Mouse (Mus musculus): ENCODE data around the gene Sugct. TPM values are rescaled to one million over a fixed set of nuclear protein-coding genes. Genes with fewer than 3 reads are reported as not detected.
A peak's percentile ranks its signal among the peaks of the same experiment; 100 is the strongest.

The Sugct gene
- total and polyA plus RNA-seq, 3 experiments = 1.0 to 3.0 TPM; not detected in 1

DNA sequence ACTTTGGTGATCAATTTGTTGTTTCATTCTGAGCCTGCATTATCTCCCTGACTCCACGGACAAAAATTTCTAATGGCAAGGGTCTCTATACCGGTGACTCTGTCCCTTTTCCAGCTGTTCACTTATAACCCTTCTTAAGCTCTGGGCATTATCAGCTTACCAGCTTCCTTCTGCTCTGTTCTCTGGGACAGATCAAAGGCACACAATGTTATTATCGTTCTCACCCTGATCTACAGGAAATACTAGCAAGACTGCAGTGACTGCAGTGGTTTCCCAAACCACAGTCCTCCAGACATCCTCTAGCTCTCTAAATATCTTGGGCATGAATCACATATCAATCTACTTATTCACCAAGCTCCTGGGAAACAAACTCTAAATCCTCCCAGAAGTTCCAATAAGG is 90.7 kb downstream of the Sugct start:
- H3K9ac ChIP-seq (ENCODE audit: control insufficient read depth, low read depth, low read length, poor library complexity, severe bottlenecking) = no peak overlapping the region
- no peak overlapping the region for H3K4me3 ChIP-seq (ENCODE audit: control insufficient read depth in 1 of 2, insufficient read depth in 1 of 2, low read depth in 2 of 2, low read length in 2 of 2)
- H3K36me3 ChIP-seq (ENCODE audit: control insufficient read depth in 1 of 2, insufficient read depth in 2 of 2, low read length in 2 of 2) = no peaks in the 10 kb centered on the region
- no peak for TF ChIP-seq ELF1 (IDR thresholded peaks at IDR 0.05; ENCODE audit: low read depth, low read length)
- TF ChIP-seq BHLHE40 (IDR thresholded peaks at IDR 0.05; ENCODE audit: borderline replicate concordance, low read depth, low read length) = no peak
- no peak for TF ChIP-seq ZKSCAN1 (IDR thresholded peaks at IDR 0.05; ENCODE audit: low read depth, low read length)
- no peak for TF ChIP-seq EP300 (IDR thresholded peaks at IDR 0.05; ENCODE audit: low read depth in 1 of 2, low read length in 2 of 2)
- TF ChIP-seq GABPA (IDR thresholded peaks at IDR 0.05; ENCODE audit: low read depth, low read length) = no peak
- no peak for TF ChIP-seq TCF12 (IDR thresholded peaks at IDR 0.05; ENCODE audit: low read depth, low read length)
- no peaks in the 10 kb centered on the region for H3K27me3 ChIP-seq (ENCODE audit: control insufficient read depth in 1 of 2, insufficient read depth in 2 of 2, low read length in 2 of 2)
- no peak overlapping the region for H3K27ac ChIP-seq (ENCODE audit: control insufficient read depth, low read depth, low read length)
- no peaks in the 10 kb centered on the region for H3K79me2 ChIP-seq (ENCODE audit: control insufficient read depth, insufficient read depth, low read length, poor library complexity)
- H3K9me3 ChIP-seq (replicated peaks; ENCODE audit: insufficient read depth, low read length) = no peaks in the 10 kb centered on the region
- DNase-seq (ENCODE audit: low read depth, low spot score) = peak; percentile 8
- no peaks in the 10 kb centered on the region for H3K4me1 ChIP-seq (ENCODE audit: control insufficient read depth in 1 of 2, insufficient read depth in 2 of 2, low read length in 2 of 2)

DNA sequence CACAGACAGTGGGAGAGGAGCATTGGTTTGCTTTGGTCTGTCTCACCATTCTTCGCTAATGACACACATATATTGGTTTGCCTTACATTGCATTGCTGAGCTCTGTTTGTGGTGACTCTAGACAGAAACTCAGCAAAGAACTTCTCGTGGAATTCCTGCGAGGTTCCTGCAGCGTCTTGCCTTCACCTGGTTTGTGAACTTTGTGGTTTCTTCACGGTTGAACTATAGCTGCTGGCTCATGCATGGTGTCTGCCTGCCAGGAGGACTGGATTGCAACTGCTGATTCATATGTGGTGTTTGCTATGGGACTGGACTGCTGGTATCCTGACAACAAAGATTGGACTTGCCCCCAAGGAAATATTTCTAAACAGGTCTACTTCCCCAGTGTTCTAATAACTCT is 91.6 kb downstream of the Sugct start:
- TF ChIP-seq ZMIZ1 (IDR thresholded peaks at IDR 0.05; ENCODE audit: low read depth, low read length) (no peak), ELF1 (IDR thresholded peaks at IDR 0.05; ENCODE audit: low read depth, low read length) (no peak), MAX (IDR thresholded peaks at IDR 0.05; ENCODE audit: low read length) (no peak), ETS1 (IDR thresholded peaks at IDR 0.05; ENCODE audit: low read depth, low read length) (no peak), ZC3H11A (IDR thresholded peaks at IDR 0.05; ENCODE audit: low read depth, low read length) (no peak), ZKSCAN1 (IDR thresholded peaks at IDR 0.05; ENCODE audit: low read depth, low read length) (no peak), USF2 (IDR thresholded peaks at IDR 0.05; ENCODE audit: borderline replicate concordance in 1 of 2, insufficient read depth in 1 of 2, low read depth in 1 of 2, low read length in 2 of 2) (no peak), RCOR1 (IDR thresholded peaks at IDR 0.05; ENCODE audit: low read depth, low read length) (no peak), HCFC1 (IDR thresholded peaks at IDR 0.05; ENCODE audit: low read depth, low read length) (no peak), CTCF (IDR thresholded peaks at IDR 0.05 in 2 of 3, conservative IDR thresholded peaks at IDR 0.05 in 1 of 3; ENCODE audit: control insufficient read depth in 1 of 3, insufficient read depth in 1 of 3, low read depth in 2 of 3, low read length in 3 of 3, poor library complexity in 1 of 3, severe bottlenecking in 1 of 3) (no peak), SMC3 (IDR thresholded peaks at IDR 0.05; ENCODE audit: low read depth, low read length) (no peak), E2F4 (IDR thresholded peaks at IDR 0.05; ENCODE audit: borderline replicate concordance, low read depth, low read length) (no peak), UBTF (IDR thresholded peaks at IDR 0.05; ENCODE audit: borderline replicate concordance, insufficient read depth, low read depth, low read length) (no peak), MEF2A (IDR thresholded peaks at IDR 0.05; ENCODE audit: extremely low read depth, insufficient replicate concordance, low read depth, low read length, poor library complexity, severe bottlenecking) (no peak), MAFK (IDR thresholded peaks at IDR 0.05; ENCODE audit: borderline replicate concordance, low read depth, low read length) (no peak), EP300 (IDR thresholded peaks at IDR 0.05; ENCODE audit: low read depth in 1 of 2, low read length in 2 of 2) (no peak), MYB (IDR thresholded peaks at IDR 0.05; ENCODE audit: low read depth, low read length) (no peak), ZNF384 (IDR thresholded peaks at IDR 0.05; ENCODE audit: low read depth, low read length) (no peak), TBP (IDR thresholded peaks at IDR 0.05; ENCODE audit: low read depth, low read length) (no peak), CHD1 (IDR thresholded peaks at IDR 0.05; ENCODE audit: low read depth, low read length) (no peak)
- Histone ChIP-seq H3K27ac (ENCODE audit: control insufficient read depth, low read depth, low read length) (no peak overlapping the region), H3K79me2 (ENCODE audit: control insufficient read depth, insufficient read depth, low read length, poor library complexity) (no peaks in the 10 kb centered on the region), H3K36me3 (ENCODE audit: control insufficient read depth in 1 of 2, insufficient read depth in 2 of 2, low read length in 2 of 2) (no peaks in the 10 kb centered on the region), H3K9me3 (replicated peaks; ENCODE audit: insufficient read depth, low read length) (no peaks in the 10 kb centered on the region), H3K27me3 (ENCODE audit: control insufficient read depth in 1 of 2, insufficient read depth in 2 of 2, low read length in 2 of 2) (no peaks in the 10 kb centered on the region), H3K9ac (ENCODE audit: control insufficient read depth, low read depth, low read length, poor library complexity, severe bottlenecking) (no peak overlapping the region), H3K4me1 (ENCODE audit: control insufficient read depth in 1 of 2, insufficient read depth in 2 of 2, low read length in 2 of 2) (no peaks in the 10 kb centered on the region), H3K4me3 (ENCODE audit: control insufficient read depth in 1 of 2, insufficient read depth in 1 of 2, low read depth in 2 of 2, low read length in 2 of 2) (no peak overlapping the region)
- no peak for DNase-seq (ENCODE audit: low read depth, low spot score)
